ENCODE assay signal across 8 mouse cellular contexts in genomic region chr15:3580216-3580615, GRCm38 (mm10). TPM values are rescaled to one million over a fixed set of nuclear protein-coding genes. Genes with fewer than 3 reads are reported as not detected.
DNase-seq lines count a peak whose midpoint lies in the region; ATAC-seq and TF ChIP-seq lines count a peak whose summit lies in the region.

No protein-coding gene starts in this region.

- no peak overlapping the region for H3K9ac ChIP-seq in heart, embryonic 12.5 days
- H3K9ac ChIP-seq in limb, embryonic 15.5 days = no peak overlapping the region
- H3K9ac ChIP-seq in stomach, postnatal 0 days (ENCODE audit: low read length) = no peak overlapping the region

- no peaks in the 10 kb centered on the region for H3K9me3 ChIP-seq in heart, embryonic 12.5 days (replicated peaks)
- H3K9me3 ChIP-seq in limb, embryonic 15.5 days = no peaks in the 10 kb centered on the region
- H3K9me3 ChIP-seq in stomach, postnatal 0 days (ENCODE audit: control insufficient read depth, low read length) = no peaks in the 10 kb centered on the region

- peak overlapping the region; percentile 24; the same call in 1 of the 2 replicates for H3K4me3 ChIP-seq in heart, embryonic 12.5 days
- H3K4me3 ChIP-seq in limb, embryonic 15.5 days = peak overlapping the region; percentile 19
- peak overlapping the region; percentile 25; the same call in 1 of the 2 replicates for H3K4me3 ChIP-seq in stomach, postnatal 0 days (ENCODE audit: low read depth, low read length)

- TF ChIP-seq CTCF in stomach, postnatal 0 days (IDR thresholded peaks at IDR 0.05; ENCODE audit: low read depth) = no peak

- peak overlapping the region; percentile 49 for H3K4me2 ChIP-seq in heart, embryonic 12.5 days
- peak overlapping the region; percentile 36; the same call in 1 of the 2 replicates for H3K4me2 ChIP-seq in limb, embryonic 15.5 days
- peak overlapping the region; percentile 55; the same call in 1 of the 2 replicates for H3K4me2 ChIP-seq in stomach, postnatal 0 days (replicated peaks; ENCODE audit: low read depth)

- H3K4me1 ChIP-seq in heart, embryonic 12.5 days (replicated peaks) = peaks cover 34% of the 10 kb centered on the region
- H3K4me1 ChIP-seq in limb, embryonic 15.5 days = peaks cover 20% of the 10 kb centered on the region
- peaks cover 3% of the 10 kb centered on the region; the same call in 1 of the 2 replicates for H3K4me1 ChIP-seq in stomach, postnatal 0 days (replicated peaks; ENCODE audit: control insufficient read depth, insufficient read depth)

- ATAC-seq in heart, embryonic 12.5 days (ENCODE audit: insufficient number of reproducible peaks, low FRiP score) = no peak
- no peak for ATAC-seq in limb, embryonic 15.5 days (ENCODE audit: insufficient number of reproducible peaks, low FRiP score, low TSS enrichment, low read depth)
- ATAC-seq in stomach, postnatal 0 days (ENCODE audit: low FRiP score, low TSS enrichment) = peak; percentile 41

- TF ChIP-seq EP300 in stomach, postnatal 0 days (optimal IDR thresholded peaks at IDR 0.05) = no peak

- DNase-seq in heart, adult 8-10 months (ENCODE audit: low spot score) = no peak
- DNase-seq in right cerebral cortex, postnatal 4 days = peak; percentile 8
- no peak for DNase-seq in right cerebral cortex, postnatal 25 days
- DNase-seq in stomach, postnatal 0 days (ENCODE audit: low spot score) = peak; percentile 29
- DNase-seq in frontal cortex, postnatal 14 days (ENCODE audit: low spot score in 2 of 2) = no peak
- DNase-seq in left cerebral cortex, postnatal 10 days (ENCODE audit: extremely low spot score in 1 of 2, low spot score in 2 of 2) = no peak

- no peaks in the 10 kb centered on the region for H3K36me3 ChIP-seq in heart, embryonic 12.5 days
- H3K36me3 ChIP-seq in limb, embryonic 15.5 days = no peaks in the 10 kb centered on the region
- H3K36me3 ChIP-seq in stomach, postnatal 0 days (ENCODE audit: control insufficient read depth, insufficient read depth, low read length) = no peaks in the 10 kb centered on the region

- intact Hi-C loops in left cerebral cortex, postnatal 10 days (cut with DNase I) = loop anchor here (5.0 to 10.0 kb wide), 4 partner anchors 128 to 375 kb away; no protein-coding TSS in a partner anchor

- no peak overlapping the region for H3K27ac ChIP-seq in heart, embryonic 12.5 days (ENCODE audit: poor library complexity, severe bottlenecking)
- 0 out of 2 replicates have a peak overlapping the region, but pooled peaks have one; percentile 19 for H3K27ac ChIP-seq in limb, embryonic 15.5 days
- H3K27ac ChIP-seq in stomach, postnatal 0 days (replicated peaks) = 0 out of 2 replicates have a peak overlapping the region, but pooled peaks have one; percentile 36

- H3K27me3 ChIP-seq in heart, embryonic 12.5 days (replicated peaks) = no peaks in the 10 kb centered on the region
- no peaks in the 10 kb centered on the region for H3K27me3 ChIP-seq in limb, embryonic 15.5 days
- H3K27me3 ChIP-seq in stomach, postnatal 0 days (ENCODE audit: control insufficient read depth, insufficient read depth, low read length) = no peaks in the 10 kb centered on the region

- 64% methylated on average over 2 of the region's 2 CpGs for WGBS in heart, embryonic 12.5 days
- 22% methylated on average over 2 of the region's 2 CpGs for WGBS in limb, embryonic 15.5 days
- WGBS in stomach, postnatal 0 days = 4% methylated on average over 2 of the region's 2 CpGs

RNA-seq across cellular contexts. Expression of gene Ghr, which starts 3.1 kb away (rescaled TPM):
- 68.8 and 70.4 TPM in 2 replicates for polyA plus RNA-seq in heart, embryonic 12.5 days (2016; fragmentation: Nextera tagmentation; extraction: Ambion mirVana)
- total RNA-seq in heart, adult 8-10 months (2022) = 100 to 1,000 TPM; 156 to 177 (median 174) TPM
- 73.8 and 83.3 TPM in 2 replicates for polyA plus RNA-seq in limb, embryonic 15.5 days (2015; fragmentation: Nextera tagmentation; extraction: Ambion mirVana)
- 98.1 and 99.0 TPM in 2 replicates for polyA plus RNA-seq in stomach, postnatal 0 days (2015; fragmentation: Nextera tagmentation; extraction: Ambion mirVana)
- 10 to 100 TPM; 11.4 to 12.0 TPM for total RNA-seq in left cerebral cortex, postnatal 10 days (2021)

Comparison
In these comparisons a context has a peak if more than half of its experiments do, and no peak if none do; other contexts are left out.
1. DNase-seq: peak in right cerebral cortex, postnatal 4 days (single experiment) and stomach, postnatal 0 days (single experiment); none in heart, adult 8-10 months (single experiment), right cerebral cortex, postnatal 25 days (single experiment), frontal cortex, postnatal 14 days (0 of 2) and left cerebral cortex, postnatal 10 days (0 of 2).
2. Peak in every context shown above with its lines, with median percentiles within 50 percentile points of each other: H3K4me2 ChIP-seq and H3K4me3 ChIP-seq.